Mouse (Mus musculus): ENCODE measurements around the gene Klf15.
A peak's percentile ranks its signal among the peaks of the same experiment; 100 is the strongest.

Klf15 gene

GRCm38 (mm10) chr6:90494155-90494554 is 31.8 kb downstream of the Klf15 start:
- peak in 1 of 2 experiments; percentile 48 for DNase-seq

GRCm38 (mm10) chr6:90494566-90494965 is 32.2 kb downstream of the Klf15 start:
- DNase-seq = no peak

DNA sequence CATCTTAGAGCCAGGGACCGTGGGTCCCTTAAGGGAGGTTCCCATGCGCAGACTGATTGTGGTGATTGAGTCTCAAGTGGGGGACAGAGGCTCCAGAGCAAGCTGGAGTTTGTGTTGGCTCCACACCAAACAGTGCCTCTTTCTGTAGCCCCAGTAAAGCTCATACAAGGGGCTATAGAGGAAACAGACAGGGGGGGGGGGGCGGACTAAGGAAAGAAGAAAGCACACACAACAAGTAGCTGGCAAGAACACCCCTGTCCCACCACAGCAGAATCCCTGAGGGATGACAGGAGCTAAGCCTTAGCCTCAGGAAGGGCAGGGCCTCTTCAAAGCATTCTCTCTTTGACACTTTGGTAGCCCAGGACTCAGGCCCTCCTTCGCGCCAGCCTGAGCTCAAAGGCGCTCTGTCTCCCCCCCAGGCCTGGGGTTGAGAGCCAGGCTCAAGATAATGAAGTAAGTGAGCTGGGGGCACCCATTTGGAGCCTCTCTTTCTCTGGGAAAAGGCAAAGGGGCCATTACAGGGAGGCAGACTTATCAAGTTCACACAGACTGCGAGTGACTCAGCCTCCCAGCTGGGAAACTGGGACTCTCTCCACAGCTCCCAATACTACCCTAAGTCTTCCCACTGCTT is 33.0 kb downstream of the Klf15 start:
- DNase-seq = no peak

- no peak for DNase-seq
Measured at GRCm38 (mm10) chr6:90496217-90496616, 33.8 kb downstream of the Klf15 start.

DNA sequence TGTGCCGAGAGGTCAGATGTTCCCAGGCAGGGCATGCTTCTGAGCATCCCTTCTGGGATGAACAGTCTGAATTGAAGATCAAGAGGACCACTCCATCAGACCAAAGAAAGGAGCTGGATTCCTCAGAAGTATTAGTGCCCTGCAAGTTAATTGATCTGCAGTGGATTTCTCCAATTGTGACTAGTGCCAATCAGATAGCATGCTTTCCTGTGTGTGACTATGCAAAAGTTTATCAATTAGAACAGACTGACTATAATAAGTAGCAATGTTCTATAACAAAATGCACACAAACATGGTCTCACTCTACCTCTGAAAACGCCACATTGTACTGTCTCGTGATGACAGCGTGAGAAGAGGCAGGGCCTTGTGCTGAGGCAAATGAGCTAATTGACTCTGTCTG is 37.1 kb downstream of the Klf15 start:
- no peak for DNase-seq

DNA sequence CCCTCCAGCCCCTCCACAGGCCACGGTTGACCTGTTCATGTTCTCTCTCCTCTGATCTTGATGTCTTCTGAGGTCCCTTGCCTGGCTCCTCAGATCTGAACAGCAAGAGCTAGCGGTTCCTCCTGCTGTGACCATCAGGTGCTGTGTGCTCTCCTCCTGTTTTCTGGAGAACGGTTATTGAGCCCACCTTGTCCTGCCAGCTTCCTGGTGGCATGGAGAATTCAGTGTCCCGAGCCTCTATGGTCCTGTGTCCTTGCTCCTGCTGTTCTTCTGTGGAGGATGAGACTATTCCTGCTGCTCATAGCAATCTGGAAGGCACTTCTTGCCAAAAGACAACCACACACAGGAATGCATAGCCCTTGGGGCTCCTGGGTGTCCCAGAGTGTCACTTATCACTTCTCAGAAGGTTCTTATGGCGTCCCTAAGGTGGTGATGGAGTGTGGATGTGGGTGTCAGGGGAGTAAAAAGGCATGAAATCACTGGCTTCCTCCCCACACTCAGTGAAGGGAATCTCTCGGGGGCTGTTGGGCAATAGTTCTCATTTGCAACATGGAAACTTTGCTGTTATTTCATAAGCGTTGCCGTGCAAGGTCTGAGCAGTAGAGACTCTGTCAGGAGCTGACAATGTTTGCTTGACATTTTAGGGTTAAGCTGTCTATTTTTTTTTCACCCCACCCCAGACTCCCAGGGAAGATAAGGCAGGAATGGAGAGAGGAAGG is 39.0 kb downstream of the Klf15 start:
- no peak for DNase-seq

GRCm38 (mm10) chr6:90505906-90506305 is 43.5 kb downstream of the Klf15 start:
- peak; percentile 68 to 88 for DNase-seq

GRCm38 (mm10) chr6:90506673-90507311 is 44.4 kb downstream of the Klf15 start:
- DNase-seq = peak; percentile 96 to 97

- DNase-seq = no peak
Measured at GRCm38 (mm10) chr6:90507443-90507842, 45.1 kb downstream of the Klf15 start.

DNA sequence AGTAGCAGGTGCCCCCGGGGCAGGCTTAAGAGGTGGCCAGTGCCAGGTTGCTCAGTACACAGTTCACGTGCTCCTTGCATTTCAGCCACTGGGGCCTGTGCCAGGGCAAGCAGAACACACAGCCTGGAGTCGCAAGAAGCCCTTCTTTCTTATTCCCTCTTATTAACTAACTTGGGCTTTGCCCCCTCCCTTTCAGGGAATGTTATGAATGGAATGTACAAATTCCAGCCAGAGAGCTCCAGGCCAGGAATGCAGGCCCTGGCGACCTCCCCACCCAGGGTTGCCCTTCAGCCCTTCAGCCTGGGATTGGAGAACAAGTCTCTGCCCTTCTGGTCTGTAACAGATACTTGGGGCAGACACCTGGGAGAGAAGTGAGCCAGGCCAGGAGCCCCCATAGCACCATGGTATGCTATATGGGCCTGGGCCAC is 45.8 kb downstream of the Klf15 start:
- DNase-seq = peak; percentile 95 to 98

- DNase-seq = peak; percentile 92 to 97
Measured at GRCm38 (mm10) chr6:90509085-90509484, 46.7 kb downstream of the Klf15 start.

DNA sequence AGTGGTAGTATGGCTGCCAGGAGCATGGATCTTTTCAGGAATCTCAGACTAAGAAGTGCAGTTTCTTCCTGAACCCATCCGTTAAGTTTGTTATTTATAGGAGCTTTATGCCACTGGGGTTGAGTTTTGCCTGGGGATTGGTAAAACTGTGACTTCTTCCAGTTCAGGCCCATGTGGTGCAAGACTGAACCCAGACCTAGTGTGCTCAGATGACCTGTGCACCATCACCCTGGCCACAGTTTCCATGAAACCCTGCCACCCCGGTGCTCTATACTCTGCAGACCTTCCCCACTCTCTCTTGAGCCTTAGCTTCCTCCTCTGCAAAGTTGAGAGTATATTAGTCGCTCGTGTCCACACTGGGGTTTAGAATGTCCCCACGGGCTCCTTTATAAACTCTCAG is 50.0 kb downstream of the Klf15 start:
- DNase-seq = peak in 1 of 2 experiments; percentile 39

DNA sequence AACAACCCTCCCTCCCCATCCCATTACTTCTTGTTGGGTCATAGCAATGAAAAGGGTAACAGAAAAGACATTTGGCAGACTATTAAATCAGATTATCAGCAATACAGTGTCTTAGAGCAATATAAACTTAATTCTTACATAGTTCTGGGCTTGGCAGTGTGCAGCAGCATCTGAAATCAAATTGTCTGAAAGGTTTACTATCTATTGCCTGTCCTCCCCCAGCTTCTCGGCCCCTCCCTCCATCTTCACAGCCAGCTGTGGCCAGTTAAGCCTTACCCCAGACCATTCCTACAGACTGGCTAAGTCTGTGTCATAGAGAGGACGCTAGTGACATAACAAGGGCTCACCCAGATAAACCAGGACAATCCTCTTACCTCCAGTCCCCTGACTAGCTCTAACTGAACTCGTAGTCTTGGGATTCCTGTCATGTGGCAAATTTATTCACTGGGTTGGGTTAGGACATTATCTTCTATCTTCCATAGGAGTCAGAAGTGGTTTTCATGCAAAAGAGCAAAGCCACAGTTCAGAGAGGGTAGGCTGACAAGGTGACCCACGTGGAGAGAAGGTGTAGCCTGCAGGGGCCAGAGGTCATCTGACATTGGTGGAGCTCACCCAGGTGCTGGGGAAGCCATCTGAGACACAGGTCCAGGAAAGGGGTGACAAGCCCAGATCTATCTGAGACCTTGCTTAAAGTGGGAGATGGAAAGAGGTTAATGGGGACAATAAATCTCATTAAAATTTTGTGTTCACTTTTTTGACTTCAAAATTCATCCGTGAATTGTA is 50.9 kb downstream of the Klf15 start:
- no peak for DNase-seq

DNA sequence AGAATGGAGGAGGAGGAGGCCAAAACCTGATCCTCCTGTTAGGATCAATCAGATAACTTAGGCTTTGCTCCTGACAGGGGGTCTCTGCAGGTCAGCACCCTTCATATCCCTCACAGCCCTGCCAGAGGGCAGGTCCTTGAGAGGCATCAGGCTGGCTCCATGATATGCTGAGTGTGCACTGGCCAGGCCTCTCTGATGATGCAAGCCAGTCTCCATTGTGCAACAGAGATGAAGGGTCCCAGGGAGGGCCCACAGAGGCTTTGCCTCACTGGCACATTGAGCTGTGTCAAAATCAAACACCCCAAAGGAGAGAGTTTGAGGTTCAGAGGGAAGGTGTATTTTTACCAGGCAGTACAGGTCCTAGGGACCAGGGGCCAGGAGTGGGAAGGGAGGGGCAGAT is 52.0 kb downstream of the Klf15 start:
- DNase-seq = peak in 1 of 2 experiments; percentile 52

DNA sequence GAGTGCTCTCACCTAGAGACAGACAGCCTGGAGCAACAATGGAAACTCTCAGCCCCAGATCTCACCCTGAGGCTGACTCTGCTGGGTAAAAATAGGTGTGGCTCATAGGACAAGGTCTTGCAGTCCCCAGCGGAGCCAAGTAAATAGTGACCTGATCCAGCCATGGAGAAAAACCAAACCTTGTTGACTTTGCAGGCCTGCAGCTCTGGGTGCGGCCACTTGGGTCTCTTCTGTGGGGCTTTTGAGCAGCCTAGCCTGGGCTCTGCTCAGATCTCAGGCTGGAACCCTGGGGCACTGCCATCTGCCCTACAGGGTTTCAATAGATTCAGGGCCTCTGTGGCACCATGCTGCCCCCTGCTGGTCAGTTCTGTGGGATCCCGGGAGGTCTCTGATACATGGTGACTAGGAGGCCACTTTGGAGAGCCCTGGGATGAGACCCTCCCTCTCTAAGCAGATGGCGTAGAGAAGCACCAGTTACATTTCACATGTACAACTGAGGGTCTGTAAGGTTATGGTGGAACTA is 52.6 kb downstream of the Klf15 start:
- DNase-seq = peak; percentile 92 to 95

DNA sequence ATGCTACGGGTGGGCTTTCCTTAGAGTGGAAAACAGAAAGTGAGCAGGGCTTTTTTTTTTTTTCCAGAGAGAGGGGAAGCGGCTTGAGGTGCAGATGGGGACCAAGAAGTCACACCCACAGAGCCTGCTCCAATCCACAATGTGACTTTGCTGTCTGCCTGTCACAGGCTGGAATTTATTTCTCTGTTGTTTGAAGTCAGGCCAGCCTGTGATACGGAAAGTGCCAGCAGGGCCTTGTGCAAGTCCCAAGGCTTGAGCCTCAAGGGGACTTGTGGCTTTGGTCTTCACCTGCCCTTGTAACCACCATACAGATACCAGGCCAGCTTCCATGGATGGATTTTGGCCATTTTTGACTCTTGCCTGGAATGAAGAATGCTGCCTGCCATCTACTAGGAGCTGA is 56.5 kb downstream of the Klf15 start:
- no peak for DNase-seq

DNA sequence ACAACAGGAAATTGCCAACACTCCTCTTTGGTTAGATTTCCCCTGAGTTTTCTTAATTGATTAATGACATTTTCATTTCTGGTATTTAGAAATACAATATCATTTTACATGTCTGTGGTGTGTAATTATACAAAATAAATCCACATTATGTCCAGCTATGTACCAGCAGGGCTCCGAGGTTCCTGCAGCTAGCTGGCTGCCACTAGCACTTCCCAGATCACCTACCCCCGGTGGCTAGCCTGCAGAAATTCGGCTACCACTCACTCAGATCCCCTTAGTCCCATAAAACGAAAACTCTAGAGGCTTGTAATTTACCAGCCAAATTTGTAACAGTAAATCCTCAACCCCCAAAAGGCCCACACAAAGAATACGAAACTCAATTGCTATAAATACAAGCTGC is 57.0 kb downstream of the Klf15 start:
- DNase-seq = no peak
